Mouse (Mus musculus): ENCODE data around the gene Mycbp2. TPM values are rescaled to one million over a fixed set of nuclear protein-coding genes. Genes with fewer than 3 reads are reported as not detected.

Gene Mycbp2
- polyA plus RNA-seq, 2 experiments = 7.0 to 8.2 TPM

- ATAC-seq (ENCODE audit: insufficient read depth) (no peak), DNase-seq (ENCODE audit: low read depth in 3 of 3, low spot score in 3 of 3) (no peak)
- peaks cover 0 to 10% of the 10 kb centered on the region in 2 experiments; a peak in 3 of 4 replicates for H3K4me1 ChIP-seq (replicated peaks; ENCODE audit: control insufficient read depth in 2 of 2, insufficient read depth in 2 of 2, low read length in 1 of 2)
- no peaks in the 10 kb centered on the region for H3K9me3 ChIP-seq (ENCODE audit: control insufficient read depth, low read length)
- H3K4me3 ChIP-seq (ENCODE audit: insufficient read depth in 1 of 2, low read depth in 2 of 2, low read length in 2 of 2) = peak overlapping the region; percentile 64 to 88
- TF ChIP-seq EP300 (IDR thresholded peaks at IDR 0.05; ENCODE audit: low read depth) (no peak), CTCF (IDR thresholded peaks at IDR 0.05; ENCODE audit: low read depth) (no peak)
- H3K36me3 ChIP-seq (replicated peaks; ENCODE audit: control insufficient read depth, insufficient read depth, low read depth) = peaks cover 5% of the 10 kb centered on the region
- peak overlapping the region; percentile 95 for H3K27ac ChIP-seq
- no peaks in the 10 kb centered on the region for H3K27me3 ChIP-seq (ENCODE audit: control insufficient read depth, insufficient read depth, low read length)
- peak overlapping the region; percentile 95 for H3K4me2 ChIP-seq (ENCODE audit: low read depth)
- WGBS (ENCODE audit: insufficient replicate concordance) = 26% methylated on average over 12 of the region's 12 CpGs
- peak overlapping the region; percentile 95 for H3K9ac ChIP-seq (replicated peaks)
These were observed 277.1 kb downstream of the Mycbp2 start for GRCm38 (mm10) chr14:103069465-103069863.

GRCm38 (mm10) chr14:103065294-103066167, 281.1 kb downstream of the Mycbp2 start:
- ATAC-seq (ENCODE audit: insufficient read depth) (no peak), DNase-seq (ENCODE audit: low read depth in 3 of 3, low spot score in 3 of 3) (peak in 2 of 3 experiments; percentile 58 to 67)
- H3K4me2 ChIP-seq (ENCODE audit: low read depth) = no peak overlapping the region
- H3K9ac ChIP-seq (replicated peaks) = no peak overlapping the region
- H3K27me3 ChIP-seq (ENCODE audit: control insufficient read depth, insufficient read depth, low read length) = no peaks in the 10 kb centered on the region
- H3K27ac ChIP-seq = no peak overlapping the region
- WGBS (ENCODE audit: insufficient replicate concordance) = 10% methylated on average over 10 of the region's 10 CpGs
- TF ChIP-seq EP300 (IDR thresholded peaks at IDR 0.05; ENCODE audit: low read depth) = no peak
- peak; percentile 83 for TF ChIP-seq CTCF (IDR thresholded peaks at IDR 0.05; ENCODE audit: low read depth)
- H3K4me3 ChIP-seq (ENCODE audit: insufficient read depth in 1 of 2, low read depth in 2 of 2, low read length in 2 of 2) = no peak overlapping the region
- no peaks in the 10 kb centered on the region for H3K9me3 ChIP-seq (ENCODE audit: control insufficient read depth, low read length)
- H3K4me1 ChIP-seq (replicated peaks; ENCODE audit: control insufficient read depth in 2 of 2, insufficient read depth in 2 of 2, low read length in 1 of 2) = peaks cover 0 to 6% of the 10 kb centered on the region in 2 experiments; a peak in 2 of 4 replicates
- no peaks in the 10 kb centered on the region for H3K36me3 ChIP-seq (replicated peaks; ENCODE audit: control insufficient read depth, insufficient read depth, low read depth)

Other genes with a start within 250 kb of the Mycbp2 start
- gene Fbxl3, start 247.2 kb downstream of the Mycbp2 start, polyA plus RNA-seq (2012; rRNA removed) = 17.3 and 21.9 TPM in 2 replicates
- gene Fbxl3, start 247.2 kb downstream of the Mycbp2 start, polyA plus RNA-seq (2014; fragmentation: Nextera tagmentation; extraction: Ambion mirVana) = 12.6 and 16.0 TPM in 2 replicates
- gene Scel, start 166.5 kb upstream of the Mycbp2 start, polyA plus RNA-seq (2012; rRNA removed) = 0.03 and 0.08 TPM in 2 replicates
- 0.06 TPM in 1 of 2 replicates, not detected in the other for gene Scel, start 166.5 kb upstream of the Mycbp2 start, polyA plus RNA-seq (2014; fragmentation: Nextera tagmentation; extraction: Ambion mirVana)